Mouse (Mus musculus) brain, embryonic 14.5 days (tissue): ENCODE data around the gene Mvb12a.

ENCODE experiments used
- CTCF ChIP-seq: fragments of 200-500 bp; IDR thresholded peaks from 2 replicates; pipeline ENCODE4 v1.5.1; 2012; ENCODE audit warnings: inconsistent platforms, mild to moderate bottlenecking, moderate library complexity, borderline replicate concordance; ENCODE audit not compliant: insufficient read depth, insufficient read length; ENCODE audit errors: extremely low read depth
- POLR2A ChIP-seq: fragments of 200-500 bp; IDR thresholded peaks from 2 replicates; pipeline ENCODE4 v1.6.1; 2012; ENCODE audit warnings: mild to moderate bottlenecking, inconsistent platforms, borderline replicate concordance; ENCODE audit not compliant: poor library complexity, insufficient read depth, insufficient read length, severe bottlenecking; ENCODE audit errors: extremely low read depth

- TF ChIP-seq CTCF, result no peak
- TF ChIP-seq POLR2A, result no peak
These were observed 29.5 kb upstream of the Mvb12a start for GRCm38 (mm10) chr8:71513018-71513754.
